Mouse (Mus musculus) hematopoietic stem cell, adult 5-6 weeks (primary cell): ENCODE results near the gene Cars2. TPM values are rescaled to one million over a fixed set of nuclear protein-coding genes. Genes with fewer than 3 reads are reported as not detected.
"Not testable (repeated sequence)": the region's sequence is repeated elsewhere in the genome, so short reads cannot be mapped to it uniquely, and the experiment has no call there.

Experiments
- ATAC-seq, 2 experiments: fragments of 125-278 bp in 1 of 2; replicated peaks in 1 of 2; 2 replicates each; pipeline ENCODE4 v1.8.0; 2016 to 2017; ENCODE audit warnings: inconsistent platforms in 2 of 2, mild to moderate bottlenecking in 2 of 2, moderate number of reproducible peaks in 2 of 2, low read depth in 1 of 2, moderate TSS enrichment in 1 of 2; ENCODE audit not compliant: low FRiP score in 2 of 2, poor library complexity in 2 of 2, severe bottlenecking in 2 of 2, insufficient read depth in 1 of 2, low TSS enrichment in 1 of 2
- total RNA-seq: library from RNA; stranded (forward); fragments of 172-1452, 232-1000 nt; gene quantifications from 2 replicates; pipeline ENCODE4 v1.2.3, GENCODE M21; 2017

Cars2 gene
- total RNA-seq, 1 experiment from 2014 or later = 37.0 TPM

DNA sequence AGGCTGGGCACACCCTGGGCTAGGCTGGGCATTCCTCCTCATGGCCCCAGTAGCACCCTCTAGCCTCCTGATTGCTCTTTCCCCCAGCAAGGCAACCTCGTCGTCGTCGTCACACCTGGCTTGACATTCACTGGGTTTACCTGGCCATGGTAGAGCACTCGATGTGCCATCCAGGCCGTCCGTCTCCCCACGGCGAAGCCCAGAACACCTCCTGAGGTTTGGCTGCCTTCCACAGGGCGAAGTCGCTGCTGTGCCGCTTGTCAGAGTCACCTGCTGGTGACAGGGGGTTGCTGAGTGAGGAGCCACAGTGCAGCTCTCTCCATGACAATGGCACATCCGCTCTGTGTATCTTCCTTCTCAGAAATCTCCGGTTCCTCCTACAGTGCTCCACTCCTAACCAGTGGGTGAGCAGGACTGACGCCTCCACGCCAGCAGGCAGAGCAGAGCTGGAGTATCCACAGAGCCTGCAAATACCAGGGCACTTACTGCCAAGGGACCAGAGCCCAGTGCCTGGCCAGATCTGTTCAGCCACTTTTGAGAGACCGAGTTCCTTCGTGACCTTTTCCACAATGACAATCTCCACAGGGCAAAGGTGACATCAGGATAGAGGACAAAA, 20.3 kb downstream of the Cars2 start:
- ATAC-seq = no peak

- no peak for ATAC-seq
Observed at GRCm38 (mm10) chr8:11523331-11523730, 27.3 kb downstream of the Cars2 start.

DNA sequence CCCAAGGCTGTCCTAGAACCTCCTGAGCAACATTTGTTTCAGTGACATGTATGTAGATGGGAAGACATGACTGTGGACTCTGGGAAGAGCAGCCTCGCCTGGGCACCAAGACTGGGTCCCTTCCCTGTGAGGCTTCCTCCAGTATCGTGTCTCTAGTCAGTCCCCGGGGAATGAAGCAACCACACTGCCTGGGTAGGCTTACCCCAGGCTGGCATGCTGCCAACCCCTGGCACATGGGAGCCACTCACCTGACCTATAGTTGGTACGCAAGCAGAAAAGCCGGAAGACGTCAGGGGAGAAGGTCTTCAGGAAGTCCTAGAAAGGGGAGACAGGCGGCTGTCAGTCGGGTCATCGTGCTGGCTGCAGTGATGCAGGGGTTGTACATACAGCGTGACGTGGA, 31.9 kb downstream of the Cars2 start:
- no peak; a peak in 1 of 4 replicates for ATAC-seq

DNA sequence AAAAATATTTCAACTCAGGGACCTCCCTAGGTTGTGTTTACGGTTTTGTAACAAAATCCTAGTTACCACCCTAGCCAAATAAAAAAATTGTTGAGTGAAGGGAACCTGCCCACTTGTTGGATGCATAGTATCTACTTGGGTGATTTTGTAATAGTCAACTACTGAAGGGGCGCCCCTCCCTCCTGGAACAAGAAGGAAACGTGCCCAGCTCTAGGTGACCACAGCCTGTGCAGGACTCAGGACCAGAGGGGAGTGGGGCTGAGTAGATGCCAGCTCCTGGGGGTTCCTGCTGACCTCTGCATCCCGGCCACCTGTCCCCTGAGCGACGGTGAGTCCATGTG, 32.6 kb downstream of the Cars2 start:
- no peak for ATAC-seq

GRCm38 (mm10) chr8:11517366-11518055, 33.1 kb downstream of the Cars2 start:
- peak in 1 of 2 experiments; percentile 31; a peak in 1 of 4 replicates for ATAC-seq

DNA sequence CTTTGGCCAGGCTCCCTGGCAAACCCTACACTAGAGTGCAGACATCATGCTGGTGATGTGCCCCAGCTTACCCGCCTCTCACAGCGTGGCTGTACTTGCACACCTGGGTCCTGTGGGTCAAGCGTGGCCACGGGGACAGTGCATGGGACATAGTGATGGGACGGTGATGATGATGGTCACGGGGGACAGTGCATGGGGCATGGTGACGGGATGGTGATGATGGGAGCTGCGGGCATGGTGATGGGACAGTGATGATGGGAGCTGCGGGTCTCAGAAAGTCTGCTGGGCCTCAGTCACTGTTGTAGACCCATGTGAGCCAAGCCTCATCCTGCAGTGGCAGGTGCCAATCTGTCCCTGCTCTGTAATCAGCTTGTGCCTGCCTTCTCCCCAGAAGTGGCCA, 34.3 kb downstream of the Cars2 start:
- ATAC-seq = no peak

DNA sequence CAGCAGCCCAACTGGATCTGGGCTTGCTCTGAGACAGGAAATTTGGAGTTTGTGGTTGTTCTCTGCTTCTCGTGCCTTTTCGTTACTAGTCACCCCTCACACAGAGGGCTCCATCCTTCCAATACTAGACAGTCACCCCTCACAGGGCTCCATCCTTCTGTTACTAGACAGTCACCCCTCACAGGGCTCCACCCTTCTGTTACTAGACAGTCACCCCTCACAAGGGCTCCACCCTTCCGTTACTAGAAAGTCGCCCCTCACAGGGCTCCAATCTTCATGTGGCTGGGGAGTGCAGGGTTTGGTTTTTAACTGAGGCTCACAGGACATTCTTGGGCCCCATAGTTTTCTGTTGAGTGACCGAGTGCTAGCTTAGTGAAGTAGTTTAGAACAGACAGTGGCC, 37.3 kb downstream of the Cars2 start:
- ATAC-seq = no peak

GRCm38 (mm10) chr8:11512711-11513110, 37.9 kb downstream of the Cars2 start:
- ATAC-seq = peak in 1 of 2 experiments; percentile 20; a peak in 1 of 4 replicates

- no peak for ATAC-seq
Observed at GRCm38 (mm10) chr8:11510971-11511370, 39.6 kb downstream of the Cars2 start.

GRCm38 (mm10) chr8:11508880-11509279, 41.7 kb downstream of the Cars2 start:
- ATAC-seq = no peak

DNA sequence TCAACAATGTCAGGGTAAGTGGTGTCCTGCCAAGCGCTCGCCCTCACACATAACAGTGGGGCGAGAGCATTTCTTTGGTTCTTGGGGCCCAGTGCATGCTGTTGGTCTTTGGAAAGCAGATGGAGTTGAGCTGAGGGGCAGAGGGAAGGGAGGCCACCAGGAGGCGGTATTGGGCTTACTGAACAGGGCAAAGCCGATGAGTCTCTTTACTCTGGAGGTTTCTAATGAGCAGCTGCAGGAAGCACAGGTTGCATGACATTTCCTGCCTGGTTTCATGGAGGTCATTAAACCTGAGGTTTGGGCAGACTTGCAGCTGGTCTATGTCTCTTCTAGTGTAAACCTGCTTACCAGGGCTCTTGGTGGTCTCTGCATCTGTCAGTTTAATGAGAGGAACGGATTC, 43.8 kb downstream of the Cars2 start:
- peak; percentile 85 to 89 for ATAC-seq

GRCm38 (mm10) chr8:11506074-11506473, 44.5 kb downstream of the Cars2 start:
- no peak for ATAC-seq

DNA sequence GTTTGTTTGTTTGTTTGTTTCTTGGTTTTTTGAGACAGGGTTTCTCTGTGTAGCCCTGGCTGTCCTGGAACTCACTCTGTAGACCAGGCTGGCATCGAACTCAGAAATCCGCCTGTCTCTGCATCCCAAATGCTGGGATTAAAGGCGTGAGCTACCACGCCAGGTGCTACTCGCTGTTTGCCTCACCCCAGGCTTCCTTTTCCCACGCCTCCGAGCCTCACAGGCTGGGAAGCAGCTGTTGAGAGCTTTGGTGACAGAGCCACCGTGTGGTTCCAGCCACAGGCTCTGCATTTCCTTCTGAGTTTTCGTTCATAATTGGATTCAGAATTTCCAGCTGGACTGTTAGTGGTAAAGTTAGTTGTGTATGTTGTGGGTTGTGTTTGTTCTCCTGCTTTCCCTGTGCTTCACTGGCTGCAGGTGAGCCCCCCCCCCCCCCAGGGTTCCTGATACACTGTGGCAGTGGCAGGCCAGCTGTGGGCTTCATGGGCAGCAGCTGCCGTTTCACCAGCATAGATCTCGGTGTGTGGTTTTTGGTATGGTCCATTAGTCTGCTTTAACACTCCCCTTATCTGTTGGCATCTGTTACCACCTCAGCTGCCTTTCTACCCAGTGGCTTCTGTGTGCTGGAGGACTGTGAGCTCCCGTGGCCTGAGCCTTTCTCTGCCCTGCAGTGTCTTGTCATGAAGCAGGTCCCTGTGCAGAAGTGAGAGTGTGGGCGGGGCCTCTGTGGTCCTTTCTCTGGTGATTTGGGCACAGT, 46.9 kb downstream of the Cars2 start:
- no peak for ATAC-seq

- ATAC-seq = no peak
Observed at GRCm38 (mm10) chr8:11498786-11499485, 51.6 kb downstream of the Cars2 start.

DNA sequence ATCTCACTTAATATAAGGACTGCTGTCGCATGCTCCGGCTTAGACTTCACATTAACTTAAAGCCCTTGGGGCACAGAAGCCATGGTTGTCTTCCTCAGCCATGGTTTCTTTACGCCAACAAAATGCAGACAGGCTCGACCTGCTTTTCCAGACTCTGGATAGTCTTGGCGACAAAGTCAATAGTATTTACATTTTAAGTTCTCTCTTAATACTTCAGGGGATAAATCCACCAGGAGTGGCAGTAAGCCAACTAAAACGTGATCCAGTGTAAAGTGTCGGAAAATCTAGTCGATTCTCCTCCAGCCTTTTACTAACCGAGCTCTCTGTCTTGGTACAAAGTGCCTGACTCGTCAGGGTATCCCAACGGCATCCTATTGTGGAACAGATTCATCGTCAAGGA, 52.3 kb downstream of the Cars2 start:
- no peak for ATAC-seq

DNA sequence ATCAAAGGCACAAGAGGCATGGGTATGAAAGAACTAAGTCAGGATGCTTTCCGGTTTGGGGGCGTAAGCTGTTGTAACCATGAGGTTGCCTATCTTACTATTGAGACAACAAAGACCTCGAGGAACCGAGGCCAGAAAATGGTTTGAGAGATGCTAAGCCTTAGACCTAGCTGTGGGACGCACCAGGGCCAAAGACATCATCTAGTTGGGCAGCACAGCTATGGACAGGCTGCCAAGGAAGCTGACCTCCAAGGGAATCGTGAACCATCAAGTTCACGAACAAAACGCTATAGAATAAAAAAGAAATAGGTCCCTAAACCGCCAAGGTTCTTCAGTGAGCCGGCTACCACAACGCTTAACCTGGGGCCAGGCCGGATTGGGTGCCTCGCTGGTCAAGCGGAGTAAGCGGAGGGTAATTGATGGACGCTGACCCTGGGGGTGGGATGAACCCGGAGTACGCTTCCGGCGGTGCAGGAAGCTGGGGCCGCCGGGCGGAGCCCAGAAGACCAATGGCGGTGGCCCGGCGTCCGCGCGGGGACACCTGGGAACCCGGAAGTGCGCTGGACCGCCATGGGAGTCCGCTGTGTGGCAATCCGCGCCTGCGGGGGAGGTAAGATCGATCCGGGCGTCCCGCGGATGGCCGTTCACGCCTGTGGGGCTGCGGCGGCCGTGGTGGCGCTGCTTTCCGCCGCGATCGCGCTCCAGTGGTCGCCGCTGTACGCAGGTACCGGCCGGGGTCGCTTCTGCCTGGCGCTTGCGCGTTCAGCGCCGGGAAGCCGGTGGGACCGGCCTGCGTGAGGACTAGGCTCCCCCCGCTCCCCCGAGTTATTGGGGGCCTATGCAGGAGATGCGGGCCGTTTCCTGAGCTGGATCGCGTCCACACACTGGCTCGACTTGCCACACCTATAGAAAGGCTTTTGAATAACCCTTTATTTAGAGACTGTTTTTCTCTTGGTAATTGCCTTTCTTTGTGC, 53.3 kb downstream of the Cars2 start, which contains the start of gene Naxd:
TSS of gene Naxd (plus strand) at position 490 of the 974 bp plus-strand sequence.
- peak; percentile 97 to 98 for ATAC-seq

DNA sequence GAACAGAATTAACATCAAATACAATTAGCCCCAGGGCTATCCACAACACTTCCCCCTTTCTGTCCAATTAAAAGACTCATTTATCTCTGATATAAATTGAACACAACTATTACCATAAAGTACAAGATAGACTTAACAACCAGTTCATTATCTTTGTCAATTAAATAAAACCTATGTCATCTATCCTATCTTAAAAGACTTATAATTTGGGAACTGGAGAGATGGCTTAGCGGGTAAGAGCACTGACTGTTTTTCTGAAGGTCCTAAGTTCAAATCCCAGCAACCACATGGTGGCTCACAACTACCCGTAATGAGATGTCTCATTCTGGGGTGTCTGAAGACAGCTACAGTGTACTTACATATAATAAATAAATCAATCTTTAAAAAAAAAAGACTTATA, 58.2 kb downstream of the Cars2 start:
- ATAC-seq = not testable (repeated sequence)
